Mouse (Mus musculus): ENCODE measurements at regions not wholly inside any gene's neighbourhood (a gene's known extent, or its start where the extent isn't known, plus 50 kb on each side); places are given as distances from the start of the nearest gene placed in this dataset.

GRCm38 (mm10) chr17:48823921-48824320, 108.3 kb upstream of the Lrfn2 start:
- TF ChIP-seq CTCF (IDR thresholded peaks at IDR 0.05; ENCODE audit: insufficient read depth, low read depth, low read length) (no peak), POLR2A (IDR thresholded peaks at IDR 0.05; ENCODE audit: insufficient read depth, low read depth, low read length) (no peak)
